Mouse (Mus musculus): Measurements from ENCODE around the gene Kcnj11.

DNA sequence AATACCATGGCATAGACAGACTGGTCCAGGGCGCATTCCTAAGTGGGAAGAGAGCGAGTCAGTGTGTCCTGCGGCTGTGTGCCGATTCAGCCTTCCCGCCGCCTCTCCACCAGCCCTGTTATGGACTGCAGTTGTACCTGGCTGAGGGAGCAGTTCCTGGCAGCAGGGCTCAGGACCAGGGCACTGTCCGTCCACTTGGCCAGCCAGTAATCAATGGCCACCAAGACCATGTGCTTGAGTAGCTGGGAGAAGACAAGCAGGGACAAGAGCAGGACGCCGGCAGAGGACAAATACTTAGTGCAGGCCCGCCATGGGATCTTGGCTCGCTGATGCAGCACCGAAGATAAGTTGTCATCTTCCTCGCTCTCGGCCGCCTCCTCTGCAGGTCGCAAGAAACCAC, 16.5 kb upstream of the Kcnj11 start:
- TF ChIP-seq CTCF (IDR thresholded peaks at IDR 0.05 in 2 of 3, conservative IDR thresholded peaks at IDR 0.05 in 1 of 3; ENCODE audit: control insufficient read depth in 1 of 3, insufficient read depth in 1 of 3, low read depth in 2 of 3, low read length in 3 of 3, poor library complexity in 1 of 3, severe bottlenecking in 1 of 3) (no peak), SMC3 (IDR thresholded peaks at IDR 0.05; ENCODE audit: low read depth, low read length) (no peak), ZKSCAN1 (IDR thresholded peaks at IDR 0.05; ENCODE audit: low read depth, low read length) (no peak), NELFE (IDR thresholded peaks at IDR 0.05; ENCODE audit: low read depth, low read length) (no peak), ZNF384 (IDR thresholded peaks at IDR 0.05; ENCODE audit: low read depth, low read length) (no peak), ZC3H11A (IDR thresholded peaks at IDR 0.05; ENCODE audit: low read depth, low read length) (no peak), HCFC1 (IDR thresholded peaks at IDR 0.05; ENCODE audit: low read depth, low read length) (no peak), USF1 (IDR thresholded peaks at IDR 0.05; ENCODE audit: low read depth, low read length) (no peak), EP300 (IDR thresholded peaks at IDR 0.05; ENCODE audit: low read depth in 1 of 2, low read length in 2 of 2) (no peak), RAD21 (IDR thresholded peaks at IDR 0.05; ENCODE audit: low read depth, low read length) (no peak)

All from MEL (cell line).